Mouse (Mus musculus): ENCODE data around the gene Rbpj. TPM values are rescaled to one million over a fixed set of nuclear protein-coding genes. Genes with fewer than 3 reads are reported as not detected.
A peak's percentile ranks its signal among the peaks of the same experiment; 100 is the strongest.

Rbpj gene
- polyA plus RNA-seq, 1 experiment, result 13.6 TPM

DNA sequence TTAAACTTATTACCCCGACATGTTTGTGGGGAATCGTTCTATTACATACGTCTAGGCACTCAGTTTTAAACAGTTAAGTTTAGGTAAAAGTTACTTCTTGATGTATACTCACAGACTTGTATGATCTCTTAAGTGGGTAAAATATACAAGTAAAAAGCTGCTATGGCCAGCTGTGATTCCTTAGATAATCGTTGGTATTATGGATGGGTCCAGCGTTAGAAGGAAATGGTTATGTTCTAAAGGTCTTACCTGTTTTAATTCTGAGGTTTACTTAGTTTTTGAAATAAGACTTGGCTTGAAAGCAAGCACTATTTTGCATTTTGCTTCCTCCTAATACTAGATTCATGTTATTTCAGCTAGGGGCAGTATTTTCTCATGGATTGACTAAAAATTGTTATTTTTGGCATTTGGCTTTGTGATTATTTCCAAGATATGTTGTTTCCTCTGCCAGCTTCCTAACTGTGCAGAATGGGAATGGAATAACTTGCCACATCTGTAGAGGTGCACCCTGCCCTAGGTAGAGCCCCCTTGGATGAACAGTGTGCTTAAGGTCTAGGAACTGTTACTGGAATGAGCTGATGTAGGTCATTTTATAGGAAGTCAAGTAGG, 127.2 kb downstream of the Rbpj start:
- no peaks in the 10 kb centered on the region for H3K27me3 ChIP-seq (replicated peaks)
- TF ChIP-seq FLI1 (IDR thresholded peaks at IDR 0.05; ENCODE audit: low read length) (no peak), GATA1 (IDR thresholded peaks at IDR 0.05; ENCODE audit: borderline replicate concordance, low read length) (no peak)
- no peaks in the 10 kb centered on the region for H3K9me3 ChIP-seq
- peaks cover 56% of the 10 kb centered on the region for H3K4me1 ChIP-seq
- peak overlapping the region; percentile 99 for H3K4me3 ChIP-seq (replicated peaks)
- no peaks in the 10 kb centered on the region for H3K36me3 ChIP-seq (replicated peaks; ENCODE audit: low read length)

DNA sequence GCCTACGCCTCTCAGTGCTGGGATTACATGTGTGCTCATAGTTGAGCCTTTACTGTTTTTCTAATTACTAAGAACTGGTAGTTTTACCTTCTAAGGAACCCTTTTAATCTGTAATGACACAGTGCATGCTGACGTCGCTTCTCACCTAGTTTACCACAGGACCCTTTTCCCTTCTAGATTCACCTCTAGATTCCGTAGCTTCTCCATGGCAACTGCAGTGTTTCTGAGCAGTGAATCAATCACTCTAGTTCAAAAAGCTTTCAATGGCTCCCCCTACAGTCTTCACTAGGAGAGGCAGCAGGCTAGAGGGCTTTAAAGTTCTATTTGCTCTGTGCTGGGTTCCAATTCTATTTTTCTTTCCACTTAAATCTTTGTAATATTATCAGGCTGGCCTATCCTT, 128.3 kb downstream of the Rbpj start:
- Histone ChIP-seq H3K4me1 (peaks cover 64% of the 10 kb centered on the region), H3K9me3 (no peaks in the 10 kb centered on the region), H3K27me3 (replicated peaks) (no peaks in the 10 kb centered on the region), H3K36me3 (replicated peaks; ENCODE audit: low read length) (no peaks in the 10 kb centered on the region), H3K4me3 (replicated peaks) (peak overlapping the region; percentile 88)
- no peak for TF ChIP-seq GATA1 (IDR thresholded peaks at IDR 0.05; ENCODE audit: borderline replicate concordance, low read length)
- TF ChIP-seq FLI1 (IDR thresholded peaks at IDR 0.05; ENCODE audit: low read length), result no peak

DNA sequence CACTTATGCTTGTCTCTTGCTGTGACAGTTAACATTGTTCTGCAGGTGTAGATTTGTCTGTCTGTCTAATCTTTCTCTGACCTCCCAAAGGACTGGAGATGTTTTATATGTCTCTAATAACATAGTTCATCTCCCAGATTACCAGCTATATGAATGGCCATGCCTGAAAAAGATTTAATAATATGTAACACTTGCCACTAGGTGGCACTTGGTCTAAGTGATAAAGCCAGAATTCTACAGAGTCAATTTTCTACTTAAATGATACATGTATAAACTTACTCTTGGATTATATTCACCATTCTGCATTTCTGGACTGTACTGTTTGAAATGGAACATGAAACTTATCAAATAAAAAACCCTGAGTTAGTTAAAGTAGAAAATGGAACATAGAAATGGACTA, 132.6 kb downstream of the Rbpj start:
- H3K27me3 ChIP-seq (replicated peaks), result no peaks in the 10 kb centered on the region
- no peak for TF ChIP-seq FLI1 (IDR thresholded peaks at IDR 0.05; ENCODE audit: low read length)
- TF ChIP-seq GATA1 (IDR thresholded peaks at IDR 0.05; ENCODE audit: borderline replicate concordance, low read length), result no peak
- no peak overlapping the region for H3K4me3 ChIP-seq (replicated peaks)
- H3K9me3 ChIP-seq, result no peaks in the 10 kb centered on the region
- H3K36me3 ChIP-seq (replicated peaks; ENCODE audit: low read length), result peaks cover 12% of the 10 kb centered on the region
- peaks cover 87% of the 10 kb centered on the region for H3K4me1 ChIP-seq

DNA sequence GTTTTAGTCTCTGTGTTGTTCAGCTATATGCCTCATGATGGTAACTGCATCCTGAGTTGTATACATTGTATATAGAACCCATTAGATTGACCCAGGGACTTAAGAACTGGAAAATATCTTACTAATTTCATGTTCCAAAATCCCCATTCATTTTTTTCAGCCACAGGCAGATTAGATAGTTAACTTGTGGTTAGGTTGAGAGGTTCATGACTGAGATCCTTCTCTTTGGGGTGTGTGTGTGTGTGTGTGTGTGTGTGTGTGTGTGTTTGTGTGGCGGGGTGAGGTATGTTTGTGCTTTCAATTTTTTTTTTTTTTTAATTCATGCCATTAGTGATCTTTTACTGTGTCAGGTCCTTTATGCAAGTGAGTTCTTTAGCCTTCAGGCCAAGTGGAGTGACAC, 133.2 kb downstream of the Rbpj start:
- no peak for TF ChIP-seq GATA1 (IDR thresholded peaks at IDR 0.05; ENCODE audit: borderline replicate concordance, low read length)
- H3K4me3 ChIP-seq (replicated peaks), result no peak overlapping the region
- H3K27me3 ChIP-seq (replicated peaks), result no peaks in the 10 kb centered on the region
- H3K9me3 ChIP-seq, result no peaks in the 10 kb centered on the region
- peaks cover 15% of the 10 kb centered on the region for H3K36me3 ChIP-seq (replicated peaks; ENCODE audit: low read length)
- H3K4me1 ChIP-seq, result peaks cover 88% of the 10 kb centered on the region

DNA sequence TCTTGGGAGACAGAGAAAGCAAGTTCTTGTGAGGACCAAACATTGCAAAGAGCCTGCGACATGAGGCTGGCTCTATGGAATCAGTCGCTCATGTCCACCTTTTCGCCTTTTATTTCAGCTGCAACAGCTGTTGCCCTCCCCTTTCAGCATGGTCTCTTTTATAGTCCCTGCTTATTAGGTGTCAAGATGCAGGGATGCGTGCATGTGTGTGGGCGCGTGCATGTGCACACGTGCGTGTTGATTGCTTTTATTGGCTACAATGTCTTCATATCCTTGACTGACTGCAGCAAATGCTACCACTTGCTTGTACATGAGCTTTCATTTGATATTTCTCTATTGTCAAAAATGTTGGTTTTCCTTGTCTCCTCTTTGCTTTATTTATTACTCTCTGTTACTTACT, 136.2 kb downstream of the Rbpj start:
- Histone ChIP-seq H3K9me3 (no peaks in the 10 kb centered on the region), H3K4me1 (peaks cover 84% of the 10 kb centered on the region)
- TF ChIP-seq FLI1 (IDR thresholded peaks at IDR 0.05; ENCODE audit: low read length) (no peak), GATA1 (IDR thresholded peaks at IDR 0.05; ENCODE audit: borderline replicate concordance, low read length) (no peak)

DNA sequence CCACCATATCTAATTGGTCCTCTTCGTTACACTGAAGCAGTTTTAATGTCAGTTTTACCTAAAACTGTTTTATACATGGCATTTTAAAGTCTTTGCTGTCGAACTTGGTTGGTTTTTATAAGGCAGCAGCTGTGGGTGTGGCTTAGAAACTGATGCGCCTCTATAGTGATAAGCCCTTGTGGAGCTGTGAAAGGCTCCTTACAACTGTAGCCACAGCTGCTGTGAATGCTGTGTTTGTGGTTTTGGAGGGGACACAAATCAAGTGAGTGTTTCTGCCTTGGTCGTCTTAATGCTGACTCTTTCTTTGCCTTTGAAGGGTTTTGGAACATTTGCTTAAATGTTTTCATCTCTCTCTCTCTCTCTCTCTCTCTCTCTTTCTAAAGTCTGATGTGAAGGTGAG, 139.5 kb downstream of the Rbpj start:
- TF ChIP-seq FLI1 (IDR thresholded peaks at IDR 0.05; ENCODE audit: low read length) (no peak), GATA1 (IDR thresholded peaks at IDR 0.05; ENCODE audit: borderline replicate concordance, low read length) (no peak)
- H3K4me3 ChIP-seq (replicated peaks), result no peak overlapping the region
- peaks cover 71% of the 10 kb centered on the region for H3K4me1 ChIP-seq
- peaks cover 31% of the 10 kb centered on the region for H3K36me3 ChIP-seq (replicated peaks; ENCODE audit: low read length)
- no peaks in the 10 kb centered on the region for H3K27me3 ChIP-seq (replicated peaks)
- H3K9me3 ChIP-seq, result no peaks in the 10 kb centered on the region

More for the DNA sequence above, 136.2 kb downstream of the Rbpj start:
- H3K27me3 ChIP-seq (replicated peaks), result no peaks in the 10 kb centered on the region
- H3K36me3 ChIP-seq (replicated peaks; ENCODE audit: low read length), result peaks cover 24% of the 10 kb centered on the region
- peak overlapping the region; percentile 1 for H3K4me3 ChIP-seq (replicated peaks)

DNA sequence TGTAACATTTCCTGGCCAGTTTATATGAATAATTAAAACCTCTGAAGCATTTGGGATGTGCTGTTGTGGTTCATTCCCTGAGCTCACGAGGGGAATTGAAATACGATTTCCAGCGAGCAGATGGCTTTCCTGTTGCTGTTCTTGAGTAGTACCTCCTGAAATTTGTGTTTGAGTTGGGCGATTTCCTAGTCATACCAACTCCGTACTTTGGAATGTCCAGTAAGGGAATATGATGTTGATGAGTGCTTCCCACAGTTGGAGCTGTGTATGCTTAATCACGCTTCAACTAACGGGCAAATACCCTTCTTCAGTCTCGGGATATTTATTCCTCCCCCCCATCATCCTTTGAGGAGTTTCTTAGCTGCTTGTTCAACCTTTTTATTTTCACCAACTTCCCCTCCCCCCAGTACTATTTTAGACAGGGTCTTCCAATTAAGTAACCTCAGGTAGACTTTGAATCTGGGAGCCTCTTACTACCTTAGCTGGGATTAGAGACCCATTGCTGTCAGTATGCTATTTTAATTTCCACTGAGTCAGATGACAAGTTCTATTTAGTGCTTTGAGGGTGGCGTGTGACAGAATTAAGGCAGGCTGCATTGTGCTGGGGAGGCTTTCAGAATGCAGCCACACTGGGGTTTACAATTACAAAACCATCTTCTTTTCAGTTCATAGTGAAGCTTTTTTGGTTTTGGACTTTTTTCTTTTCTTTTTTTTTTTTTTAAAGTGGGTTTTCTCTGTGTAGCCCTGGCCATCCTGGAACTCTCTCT, 141.5 kb downstream of the Rbpj start:
- peaks cover 61% of the 10 kb centered on the region for H3K4me1 ChIP-seq
- no peaks in the 10 kb centered on the region for H3K27me3 ChIP-seq (replicated peaks)
- TF ChIP-seq GATA1 (IDR thresholded peaks at IDR 0.05; ENCODE audit: borderline replicate concordance, low read length), result no peak
- TF ChIP-seq FLI1 (IDR thresholded peaks at IDR 0.05; ENCODE audit: low read length), result no peak

DNA sequence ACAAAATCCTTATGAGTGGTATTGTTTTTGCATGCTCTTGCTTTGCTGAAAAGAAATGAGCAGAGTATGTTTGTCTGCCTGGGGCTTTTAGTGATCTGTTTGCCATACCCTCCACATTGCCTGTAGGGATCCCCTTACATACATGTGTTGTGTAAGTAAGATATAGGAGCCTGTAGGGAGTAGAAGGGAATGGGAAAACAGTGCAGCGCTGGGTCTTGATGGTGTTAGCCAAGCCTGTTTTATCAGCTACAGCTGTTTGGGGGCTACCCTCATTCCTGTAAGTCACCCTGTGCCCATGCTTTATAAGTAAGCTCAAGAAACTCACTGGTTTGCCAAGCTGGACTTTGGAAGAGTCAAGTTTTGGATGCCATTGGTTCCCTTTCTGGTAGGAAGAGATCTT, 152.9 kb downstream of the Rbpj start:
- Histone ChIP-seq H3K4me3 (replicated peaks) (no peak overlapping the region), H3K36me3 (replicated peaks; ENCODE audit: low read length) (peaks cover 71% of the 10 kb centered on the region), H3K27me3 (replicated peaks) (no peaks in the 10 kb centered on the region), H3K4me1 (peaks cover 55% of the 10 kb centered on the region), H3K9me3 (peaks cover 6% of the 10 kb centered on the region; the same call in 1 of the 2 replicates)
- TF ChIP-seq FLI1 (IDR thresholded peaks at IDR 0.05; ENCODE audit: low read length) (no peak), GATA1 (IDR thresholded peaks at IDR 0.05; ENCODE audit: borderline replicate concordance, low read length) (no peak)

More for the DNA sequence above, 141.5 kb downstream of the Rbpj start:
- no peak overlapping the region for H3K4me3 ChIP-seq (replicated peaks)
- H3K9me3 ChIP-seq, result no peaks in the 10 kb centered on the region
- H3K36me3 ChIP-seq (replicated peaks; ENCODE audit: low read length), result peaks cover 23% of the 10 kb centered on the region

DNA sequence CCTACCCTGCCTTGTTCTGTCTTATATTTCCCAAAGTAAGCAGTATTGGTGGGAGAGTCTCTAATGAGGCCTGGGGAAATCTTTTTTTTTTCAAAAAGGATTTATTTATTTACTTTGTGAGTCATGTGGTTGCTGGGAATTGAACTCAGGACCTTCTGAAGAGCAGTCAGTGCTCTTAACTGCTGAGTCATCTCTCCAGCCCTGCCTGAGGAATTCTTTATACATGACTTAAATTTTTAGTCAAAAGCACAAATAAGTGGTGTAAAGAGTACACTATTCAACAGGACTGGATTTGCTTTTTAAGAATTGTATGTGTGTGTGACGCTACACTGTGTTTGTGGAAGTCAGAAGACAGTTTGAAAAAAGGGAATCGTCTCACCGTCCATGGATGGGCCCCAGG, 166.1 kb downstream of the Rbpj start:
- H3K36me3 ChIP-seq (replicated peaks; ENCODE audit: low read length), result peaks cover 65% of the 10 kb centered on the region
- no peaks in the 10 kb centered on the region for H3K27me3 ChIP-seq (replicated peaks)
- no peaks in the 10 kb centered on the region for H3K9me3 ChIP-seq
- peaks cover 27% of the 10 kb centered on the region for H3K4me1 ChIP-seq
- no peak overlapping the region for H3K4me3 ChIP-seq (replicated peaks)
- TF ChIP-seq GATA1 (IDR thresholded peaks at IDR 0.05; ENCODE audit: borderline replicate concordance, low read length) (no peak), FLI1 (IDR thresholded peaks at IDR 0.05; ENCODE audit: low read length) (no peak)

DNA sequence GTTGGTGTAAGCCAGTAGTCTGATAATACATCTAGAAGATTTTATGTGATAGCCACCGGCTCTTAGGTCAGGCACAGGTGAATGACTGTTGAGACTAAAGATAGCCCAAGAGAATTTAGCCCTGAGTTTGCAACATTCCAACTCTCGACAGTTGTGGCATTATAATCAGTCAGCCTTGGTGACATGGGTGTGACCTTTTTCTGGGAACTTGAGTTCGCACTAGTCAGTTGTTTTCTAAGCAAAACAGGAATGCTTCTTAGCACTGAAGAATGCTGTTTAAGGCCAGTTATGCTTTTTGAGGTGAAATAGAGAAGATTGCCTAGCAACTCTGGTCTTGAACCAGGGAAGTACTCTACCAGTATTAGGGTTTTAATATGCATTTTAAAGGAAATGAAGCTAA, 170.8 kb downstream of the Rbpj start:
- H3K4me1 ChIP-seq, result peaks cover 33% of the 10 kb centered on the region
- H3K36me3 ChIP-seq (replicated peaks; ENCODE audit: low read length), result peaks cover 83% of the 10 kb centered on the region
- no peaks in the 10 kb centered on the region for H3K9me3 ChIP-seq
- no peaks in the 10 kb centered on the region for H3K27me3 ChIP-seq (replicated peaks)
- no peak overlapping the region for H3K4me3 ChIP-seq (replicated peaks)
- TF ChIP-seq FLI1 (IDR thresholded peaks at IDR 0.05; ENCODE audit: low read length) (no peak), GATA1 (IDR thresholded peaks at IDR 0.05; ENCODE audit: borderline replicate concordance, low read length) (no peak)

All from megakaryocyte, embryonic 14.5 days (primary cell).